Comparison of ENCODE assay signal across 10 mouse cellular contexts in genomic region chr13:83740771-83741170, GRCm38 (mm10).
DNase-seq lines count a peak whose midpoint lies in the region; ATAC-seq and TF ChIP-seq lines count a peak whose summit lies in the region.
"Had no signal": no experiment of that assay in that cellular context is flagged by ENCODE, and none has a peak within 500 bp of the region (broad histone marks: within the 10 kb centered on the region; RNA-seq: fewer than 3 reads in every experiment).

No protein-coding gene starts in this region.

- peak; percentile 10 for DNase-seq in neural tube, embryonic 11.5 days (ENCODE audit: low spot score)
- DNase-seq in neural tube, embryonic 10.5 days (ENCODE audit: extremely low spot score, low spot score): no peak
- DNase-seq in hindbrain, postnatal 0 days (ENCODE audit: low spot score): peak; percentile 54
- no peak for DNase-seq in heart, adult 2 months
- no peak for DNase-seq in gastrocnemius, adult 18-20 months (ENCODE audit: low spot score)
- DNase-seq: liver, embryonic 13.5 days; right cerebral cortex, postnatal 4 days had no signal

- TF ChIP-seq CTCF in hindbrain, postnatal 0 days (IDR thresholded peaks at IDR 0.05; ENCODE audit: low read depth): no peak
- no peak for TF ChIP-seq CTCF in olfactory bulb, adult 2 months (IDR thresholded peaks at IDR 0.05; ENCODE audit: insufficient read depth, low read depth, low read length)
- TF ChIP-seq CTCF in heart, adult 2 months (IDR thresholded peaks at IDR 0.05): no peak

- H3K27me3 ChIP-seq in neural tube, embryonic 11.5 days (ENCODE audit: control insufficient read depth, insufficient read depth, low read length): no peaks in the 10 kb centered on the region
- H3K27me3 ChIP-seq in forebrain, embryonic 12.5 days: no peaks in the 10 kb centered on the region
- H3K27me3 ChIP-seq in hindbrain, postnatal 0 days (ENCODE audit: insufficient read depth, low read length): no peaks in the 10 kb centered on the region
- peaks cover 15% of the 10 kb centered on the region for H3K27me3 ChIP-seq in heart, adult 2 months (ENCODE audit: control insufficient read depth, insufficient read depth, low read length)
- peaks cover 46% of the 10 kb centered on the region for H3K27me3 ChIP-seq in intestine, embryonic 15.5 days (replicated peaks)

- intact Hi-C loops in heart, adult 2 months (cut with DNase I): no loop called here

- H3K4me1 ChIP-seq in neural tube, embryonic 11.5 days (ENCODE audit: control insufficient read depth, insufficient read depth, low read length): peaks cover 6% of the 10 kb centered on the region; the same call in 1 of the 2 replicates
- peaks cover 21% of the 10 kb centered on the region for H3K4me1 ChIP-seq in forebrain, embryonic 12.5 days
- 0 out of 2 replicates have a peak, but pooled peaks cover 6% of the 10 kb centered on the region for H3K4me1 ChIP-seq in hindbrain, postnatal 0 days (ENCODE audit: insufficient read depth, low read length)
- H3K4me1 ChIP-seq in olfactory bulb, adult 2 months (ENCODE audit: control insufficient read depth, insufficient read depth, low read length): peaks cover 6% of the 10 kb centered on the region; the same call in 1 of the 2 replicates
- H3K4me1 ChIP-seq in heart, adult 2 months (ENCODE audit: control insufficient read depth, insufficient read depth, low read length): no peaks in the 10 kb centered on the region
- peaks cover 3% of the 10 kb centered on the region; the same call in 1 of the 2 replicates for H3K4me1 ChIP-seq in intestine, embryonic 15.5 days (replicated peaks)
- H3K4me1 ChIP-seq: liver, embryonic 13.5 days had no signal

- peak overlapping the region; percentile 42 for H3K4me3 ChIP-seq in neural tube, embryonic 11.5 days (ENCODE audit: low read depth, low read length)
- H3K4me3 ChIP-seq in forebrain, embryonic 12.5 days (replicated peaks): peak overlapping the region; percentile 50
- H3K4me3 ChIP-seq in hindbrain, postnatal 0 days (ENCODE audit: low read length): peak overlapping the region; percentile 62
- no peak overlapping the region for H3K4me3 ChIP-seq in olfactory bulb, adult 2 months (ENCODE audit: insufficient read depth, low read depth, low read length)
- no peak overlapping the region for H3K4me3 ChIP-seq in heart, adult 2 months
- no peak overlapping the region for H3K4me3 ChIP-seq in intestine, embryonic 15.5 days (replicated peaks)
- H3K4me3 ChIP-seq: liver, embryonic 13.5 days had no signal

- H3K79me2 ChIP-seq in heart, adult 2 months (replicated peaks; ENCODE audit: control insufficient read depth, insufficient read depth, low read length): no peaks in the 10 kb centered on the region

- H3K9me3 ChIP-seq in neural tube, embryonic 11.5 days (ENCODE audit: control insufficient read depth, low read length): no peaks in the 10 kb centered on the region
- H3K9me3 ChIP-seq in forebrain, embryonic 12.5 days: no peaks in the 10 kb centered on the region
- H3K9me3 ChIP-seq in hindbrain, postnatal 0 days (ENCODE audit: low read length): no peaks in the 10 kb centered on the region
- no peaks in the 10 kb centered on the region for H3K9me3 ChIP-seq in intestine, embryonic 15.5 days
- H3K9me3 ChIP-seq: liver, embryonic 13.5 days had no signal

- peak overlapping the region; percentile 80 for H3K27ac ChIP-seq in neural tube, embryonic 11.5 days (ENCODE audit: low read depth, low read length)
- peak overlapping the region; percentile 98 for H3K27ac ChIP-seq in forebrain, embryonic 12.5 days
- peak overlapping the region; percentile 97 for H3K27ac ChIP-seq in hindbrain, postnatal 0 days
- H3K27ac ChIP-seq in olfactory bulb, adult 2 months (ENCODE audit: insufficient read depth, low read depth, low read length): peak overlapping the region; percentile 87
- H3K27ac ChIP-seq in heart, adult 2 months: no peak overlapping the region
- H3K27ac ChIP-seq in intestine, embryonic 15.5 days: no peak overlapping the region
- H3K27ac ChIP-seq: liver, embryonic 13.5 days had no signal

- no peak for ATAC-seq in neural tube, embryonic 11.5 days (ENCODE audit: insufficient read depth, low FRiP score, low TSS enrichment)
- no peak for ATAC-seq in forebrain, embryonic 12.5 days (ENCODE audit: low FRiP score)
- no peak for ATAC-seq in hindbrain, postnatal 0 days
- no peak for ATAC-seq in intestine, embryonic 15.5 days

- peak overlapping the region; percentile 60 for H3K9ac ChIP-seq in neural tube, embryonic 11.5 days (ENCODE audit: low read length)
- H3K9ac ChIP-seq in forebrain, embryonic 12.5 days: peak overlapping the region; percentile 95
- H3K9ac ChIP-seq in hindbrain, postnatal 0 days (replicated peaks; ENCODE audit: low read length): peak overlapping the region; percentile 85
- H3K9ac ChIP-seq in heart, adult 2 months (ENCODE audit: low read depth, low read length): no peak overlapping the region
- no peak overlapping the region for H3K9ac ChIP-seq in intestine, embryonic 15.5 days
- H3K9ac ChIP-seq: liver, embryonic 13.5 days had no signal

- no peaks in the 10 kb centered on the region for H3K36me3 ChIP-seq in neural tube, embryonic 11.5 days (ENCODE audit: control insufficient read depth, insufficient read depth, low read length)
- H3K36me3 ChIP-seq in forebrain, embryonic 12.5 days (replicated peaks): peaks cover 29% of the 10 kb centered on the region
- H3K36me3 ChIP-seq in hindbrain, postnatal 0 days (ENCODE audit: insufficient read depth, low read length): peaks cover 5% of the 10 kb centered on the region; the same call in 1 of the 2 replicates
- H3K36me3 ChIP-seq in heart, adult 2 months (ENCODE audit: control insufficient read depth, insufficient read depth, low read length): no peaks in the 10 kb centered on the region
- no peaks in the 10 kb centered on the region for H3K36me3 ChIP-seq in intestine, embryonic 15.5 days
- H3K36me3 ChIP-seq: liver, embryonic 13.5 days had no signal

- WGBS in neural tube, embryonic 11.5 days: 6% methylated on average over 4 of the region's 4 CpGs
- WGBS in forebrain, embryonic 12.5 days: 1% methylated on average over 4 of the region's 4 CpGs
- 10% methylated on average over 4 of the region's 4 CpGs for WGBS in hindbrain, postnatal 0 days
- WGBS in olfactory bulb, adult 2 months: 3% methylated on average over 4 of the region's 4 CpGs
- WGBS in heart, adult 2 months: 60% methylated on average over 4 of the region's 4 CpGs
- WGBS in intestine, embryonic 15.5 days: 24% methylated on average over 4 of the region's 4 CpGs

- TF ChIP-seq POLR2A in olfactory bulb, adult 2 months (IDR thresholded peaks at IDR 0.05; ENCODE audit: insufficient read depth, low read depth, low read length): no peak
- no peak for TF ChIP-seq POLR2A in heart, adult 2 months (IDR thresholded peaks at IDR 0.05; ENCODE audit: insufficient read depth, low read depth, low read length)

- peak overlapping the region; percentile 47 for H3K4me2 ChIP-seq in neural tube, embryonic 11.5 days (ENCODE audit: low read depth)
- H3K4me2 ChIP-seq in forebrain, embryonic 12.5 days: peak overlapping the region; percentile 77
- H3K4me2 ChIP-seq in hindbrain, postnatal 0 days (ENCODE audit: low read depth, low read length): peak overlapping the region; percentile 89
- no peak overlapping the region for H3K4me2 ChIP-seq in intestine, embryonic 15.5 days (replicated peaks)
- H3K4me2 ChIP-seq: liver, embryonic 13.5 days had no signal

- no peak for TF ChIP-seq EP300 in heart, adult 2 months (IDR thresholded peaks at IDR 0.05; ENCODE audit: insufficient read depth, low read depth, low read length)

Comparison
In these comparisons a context has a peak if more than half of its experiments do, and no peak if none do; other contexts are left out.
1. DNase-seq: peak in neural tube, embryonic 11.5 days (single experiment) and hindbrain, postnatal 0 days (single experiment); none in neural tube, embryonic 10.5 days (single experiment), heart, adult 2 months (0 of 2) and gastrocnemius, adult 18-20 months (single experiment).
2. H3K27ac ChIP-seq: peak in neural tube, embryonic 11.5 days (single experiment), forebrain, embryonic 12.5 days (single experiment), hindbrain, postnatal 0 days (single experiment) and olfactory bulb, adult 2 months (single experiment); none in heart, adult 2 months (single experiment) and intestine, embryonic 15.5 days (single experiment).
3. H3K4me3 ChIP-seq: peak in neural tube, embryonic 11.5 days (single experiment), forebrain, embryonic 12.5 days (single experiment) and hindbrain, postnatal 0 days (single experiment); none in olfactory bulb, adult 2 months (single experiment), heart, adult 2 months (single experiment) and intestine, embryonic 15.5 days (single experiment).
4. H3K9ac ChIP-seq: peak in neural tube, embryonic 11.5 days (single experiment), forebrain, embryonic 12.5 days (single experiment) and hindbrain, postnatal 0 days (single experiment); none in heart, adult 2 months (single experiment) and intestine, embryonic 15.5 days (single experiment).